Mouse (Mus musculus) kidney, adult 18-20 months (tissue): ENCODE data around the gene Smim6.

ENCODE experiments used
- DNase-seq: peaks from one replicate; pipeline ENCODE4 v3.0.0; 2021

The Smim6 gene

DNA sequence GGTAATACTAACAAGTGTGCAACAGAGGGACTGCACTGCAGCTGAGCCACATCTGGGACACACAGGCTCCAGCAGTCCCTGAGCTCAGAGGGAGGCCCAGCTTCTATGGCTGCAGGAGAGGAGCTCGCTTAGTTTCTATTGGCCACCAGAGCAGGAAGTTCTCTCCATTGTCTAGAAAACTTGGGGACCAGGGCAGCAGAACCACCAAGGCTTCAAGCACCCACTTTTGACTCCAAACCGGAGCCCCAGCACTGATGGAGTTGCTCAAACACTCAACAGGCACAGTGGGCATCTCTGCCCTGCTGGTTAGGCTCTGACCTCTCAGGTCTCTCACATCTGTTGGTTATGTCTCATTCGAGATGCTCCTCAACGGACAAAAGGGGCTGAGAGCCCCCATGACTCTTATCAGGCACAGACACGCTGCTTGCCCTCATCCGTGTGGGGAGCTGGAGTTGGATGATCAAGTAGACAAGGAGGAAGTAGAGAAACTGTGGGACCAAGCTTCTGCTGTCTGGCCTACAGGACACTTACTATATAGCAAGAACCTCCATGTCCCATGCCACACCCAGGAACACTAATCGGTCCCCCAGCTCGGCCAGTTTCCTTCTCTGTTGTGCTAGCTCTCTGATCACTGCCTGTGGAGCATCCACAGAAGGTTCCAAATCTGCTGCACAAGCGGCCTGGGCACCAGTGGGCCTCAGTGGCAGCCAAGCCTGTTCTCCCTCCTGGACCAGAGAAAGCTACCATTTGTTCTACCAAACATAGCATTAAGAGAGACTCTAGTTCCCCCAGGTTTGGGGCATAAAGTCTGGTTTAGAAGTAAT is 10.3 kb upstream of the Smim6 start:
- DNase-seq, result no peak

- DNase-seq, result no peak
Measured at GRCm38 (mm10) chr11:115902177-115902576, 9.6 kb upstream of the Smim6 start.

DNA sequence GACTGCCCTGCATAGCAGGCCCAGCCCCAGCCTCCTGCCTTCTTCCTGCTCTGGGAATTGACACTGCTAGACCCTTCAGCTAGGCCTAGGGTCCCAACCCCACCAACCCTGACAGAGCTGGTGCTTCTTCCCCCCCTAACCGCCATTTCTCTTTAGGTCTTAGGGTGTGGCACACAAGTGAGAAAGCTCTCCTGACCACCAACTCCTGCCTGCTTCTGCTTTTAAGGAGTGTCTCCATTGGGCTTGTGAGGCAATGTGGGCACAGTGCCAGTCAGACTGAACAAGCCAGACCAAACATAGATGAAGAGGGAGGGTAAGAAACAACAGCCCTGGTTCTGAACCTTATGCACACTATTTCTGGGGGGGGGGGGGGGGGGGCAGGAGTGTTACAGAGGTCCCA is 9.0 kb upstream of the Smim6 start:
- DNase-seq, result peak; percentile 31

- DNase-seq, result no peak
Measured at GRCm38 (mm10) chr11:115903384-115904230, 8.2 kb upstream of the Smim6 start.

DNA sequence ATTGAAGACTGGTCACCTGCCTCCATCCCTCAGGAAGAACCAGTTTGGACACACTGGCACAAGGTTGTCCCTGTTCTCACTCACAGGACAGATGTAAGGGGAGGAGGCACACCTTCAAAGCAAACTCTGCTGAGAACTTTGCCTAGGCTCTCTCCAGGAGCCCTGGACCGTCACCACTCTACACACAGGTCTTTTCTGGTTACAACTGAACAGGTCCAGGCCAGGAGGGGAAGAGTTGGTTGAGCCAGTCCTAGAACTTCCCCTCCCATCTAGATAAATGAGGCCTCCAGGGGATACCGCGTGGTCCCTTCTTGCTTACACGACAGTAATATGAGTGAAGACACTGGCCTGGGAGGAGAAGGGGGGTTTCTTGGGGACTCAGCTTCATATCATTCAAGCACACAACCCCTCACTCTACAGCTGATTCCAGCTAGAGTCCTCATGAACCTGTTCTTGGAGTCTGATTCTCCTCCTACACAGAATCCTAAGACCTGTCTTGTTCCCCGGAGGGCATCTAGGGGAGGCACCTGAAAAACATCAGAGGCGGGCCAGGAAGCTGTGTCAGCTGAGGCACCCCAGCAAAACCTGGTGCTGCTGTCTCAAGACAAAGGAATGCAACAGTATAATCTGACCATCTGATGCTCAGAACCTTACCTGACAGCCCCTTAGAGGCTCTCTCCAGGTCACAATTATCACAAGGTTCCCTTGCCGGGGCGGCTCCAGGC is 7.4 kb upstream of the Smim6 start:
- DNase-seq, result peak; percentile 33

- peak; percentile 28 for DNase-seq
Measured at GRCm38 (mm10) chr11:115904956-115905790, 6.6 kb upstream of the Smim6 start.

DNA sequence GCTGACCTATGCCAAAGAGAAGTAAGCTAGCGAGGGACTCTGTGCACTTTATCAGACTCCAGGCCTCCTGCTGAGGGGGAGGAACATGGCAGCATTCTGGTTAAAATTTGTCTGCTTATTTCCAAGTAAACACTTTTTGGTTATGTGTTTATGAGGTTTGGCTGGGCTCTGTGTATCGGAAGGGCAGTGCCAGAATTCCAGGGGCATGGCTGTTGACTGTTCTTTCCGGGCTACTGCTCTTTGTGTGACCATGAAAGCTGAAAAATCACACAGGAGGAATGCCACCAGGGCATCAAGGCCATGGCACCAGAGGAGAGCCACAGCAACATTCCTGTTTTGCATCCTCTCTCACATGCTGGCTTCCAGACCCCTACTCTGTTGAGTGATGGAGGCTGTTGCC is 5.7 kb upstream of the Smim6 start:
- peak; percentile 56 for DNase-seq

DNA sequence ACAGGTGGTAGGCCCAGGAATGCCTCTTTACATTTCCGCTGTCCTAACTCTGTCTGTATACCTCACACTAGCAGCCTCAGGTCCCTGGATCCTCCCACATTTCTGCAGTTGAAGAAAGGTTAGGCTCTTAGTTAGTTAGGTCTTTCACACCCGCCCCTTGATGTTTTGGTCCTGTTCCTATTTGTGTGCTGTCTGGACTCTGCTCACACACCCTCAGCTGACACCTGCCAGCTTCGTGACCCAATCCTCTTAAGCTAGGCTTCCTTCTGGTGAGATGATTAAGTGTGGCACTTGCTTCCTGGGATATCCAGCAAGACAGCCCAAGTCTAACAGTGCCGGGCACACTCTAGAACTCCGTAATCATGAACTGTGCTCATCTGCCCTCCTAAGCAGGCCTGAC is 5.3 kb upstream of the Smim6 start:
- DNase-seq, result no peak

GRCm38 (mm10) chr11:115911134-115911561 is 669 bp upstream of the Smim6 start:
- DNase-seq, result no peak

GRCm38 (mm10) chr11:115916579-115916978 is 4.8 kb downstream of the Smim6 start:
- no peak for DNase-seq

GRCm38 (mm10) chr11:115918637-115919036 is 6.8 kb downstream of the Smim6 start:
- DNase-seq, result no peak

- DNase-seq, result no peak
Measured at GRCm38 (mm10) chr11:115919073-115919472, 7.3 kb downstream of the Smim6 start.

DNA sequence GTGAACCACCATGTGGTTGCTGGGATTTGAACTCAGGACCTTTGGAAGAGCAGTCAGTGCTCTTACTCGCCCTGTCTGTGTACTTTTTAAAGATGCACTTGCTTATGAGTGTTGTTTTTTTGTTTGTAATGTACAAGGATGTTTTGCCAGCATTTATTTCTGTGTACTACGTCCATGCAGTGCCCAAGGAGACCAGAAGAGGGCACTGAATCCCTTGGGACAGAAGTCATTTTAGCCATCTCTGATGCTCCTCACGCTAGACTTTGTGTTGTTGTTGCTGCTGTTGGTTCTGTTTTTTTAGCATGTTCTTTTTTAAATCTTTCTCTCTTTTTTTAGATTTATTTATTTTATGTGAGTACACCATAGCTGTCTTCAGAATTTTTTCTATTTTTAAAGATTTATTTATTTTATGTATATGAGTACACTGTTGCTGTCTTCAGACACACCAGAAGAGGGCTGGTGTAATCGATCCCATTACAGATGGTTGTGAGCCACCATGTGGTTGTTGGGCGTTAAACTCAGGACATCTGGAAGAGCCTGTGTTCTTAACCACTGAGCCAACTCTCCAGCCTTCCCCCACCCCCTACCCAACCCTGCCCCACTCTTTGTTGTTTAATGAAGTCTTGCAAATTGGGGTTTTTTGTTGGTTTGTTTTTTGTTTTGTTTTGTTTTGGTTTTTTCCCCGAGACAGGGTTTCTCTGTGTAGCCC is 8.4 kb downstream of the Smim6 start:
- DNase-seq, result peak; percentile 78

DNA sequence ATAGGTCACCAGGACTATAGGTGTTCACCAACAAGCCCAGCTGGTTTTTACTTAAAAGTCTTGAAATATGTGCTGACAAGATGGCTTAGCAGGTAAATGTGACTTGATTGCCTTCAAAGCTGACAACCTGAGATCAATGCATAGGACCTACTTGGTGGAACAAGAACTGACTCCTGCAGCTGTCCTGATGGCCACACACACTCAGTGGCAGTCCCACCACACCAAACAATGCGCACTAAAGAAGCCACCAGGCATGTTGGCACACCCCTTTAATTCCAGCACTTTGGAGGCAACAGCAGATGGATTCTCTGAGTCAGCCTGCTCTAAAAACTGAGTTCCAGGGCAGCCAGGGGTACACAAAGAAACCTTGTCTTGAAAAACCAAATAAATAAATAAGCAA is 10.2 kb downstream of the Smim6 start:
- DNase-seq, result no peak

- no peak for DNase-seq
Measured at GRCm38 (mm10) chr11:115929031-115929430, 17.2 kb downstream of the Smim6 start.

- no peak for DNase-seq
Measured at GRCm38 (mm10) chr11:115929818-115930217, 18.0 kb downstream of the Smim6 start.

GRCm38 (mm10) chr11:115931235-115931634 is 19.4 kb downstream of the Smim6 start:
- no peak for DNase-seq

DNA sequence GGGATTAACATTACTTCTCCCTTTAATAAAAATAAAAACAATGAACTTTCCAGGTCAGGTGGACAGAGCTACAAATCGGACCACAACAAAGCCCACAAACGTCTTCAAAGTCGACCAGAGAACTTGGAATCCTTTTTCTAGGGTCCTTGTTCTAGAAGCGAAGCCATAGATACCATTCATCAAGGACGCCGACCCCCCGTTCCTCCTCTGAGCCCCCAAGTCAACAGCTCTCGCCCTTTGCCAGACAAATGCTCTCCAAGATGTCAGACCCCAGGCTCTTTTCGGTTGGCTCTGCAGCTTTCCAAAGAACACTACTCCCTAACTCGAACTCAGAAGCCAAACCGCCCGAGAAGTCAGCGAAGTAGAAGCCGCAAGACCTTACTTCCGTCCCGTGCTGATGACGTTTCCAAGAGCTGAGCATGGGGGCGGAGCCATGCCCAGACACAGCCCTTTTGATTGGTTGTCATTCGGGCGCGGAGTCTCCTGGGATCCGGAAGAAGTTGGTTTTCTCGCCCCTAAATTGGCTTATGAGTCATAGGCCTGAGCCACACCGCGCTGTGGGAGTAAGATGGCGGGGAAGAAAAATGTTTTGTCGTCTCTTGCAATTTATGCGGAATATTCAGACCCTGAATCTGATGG is 21.4 kb downstream of the Smim6 start, which contains the start of the genes Sap30bp and Recql5:
Gene Sap30bp (plus strand): TSS at position 175 of the 639 bp plus-strand sequence.
Gene Recql5 (minus strand): TSS at position 370 of the 639 bp plus-strand sequence.
- peak; percentile 97 for DNase-seq

- no peak for DNase-seq
Measured at GRCm38 (mm10) chr11:115933747-115934110, 21.9 kb downstream of the Smim6 start.

DNA sequence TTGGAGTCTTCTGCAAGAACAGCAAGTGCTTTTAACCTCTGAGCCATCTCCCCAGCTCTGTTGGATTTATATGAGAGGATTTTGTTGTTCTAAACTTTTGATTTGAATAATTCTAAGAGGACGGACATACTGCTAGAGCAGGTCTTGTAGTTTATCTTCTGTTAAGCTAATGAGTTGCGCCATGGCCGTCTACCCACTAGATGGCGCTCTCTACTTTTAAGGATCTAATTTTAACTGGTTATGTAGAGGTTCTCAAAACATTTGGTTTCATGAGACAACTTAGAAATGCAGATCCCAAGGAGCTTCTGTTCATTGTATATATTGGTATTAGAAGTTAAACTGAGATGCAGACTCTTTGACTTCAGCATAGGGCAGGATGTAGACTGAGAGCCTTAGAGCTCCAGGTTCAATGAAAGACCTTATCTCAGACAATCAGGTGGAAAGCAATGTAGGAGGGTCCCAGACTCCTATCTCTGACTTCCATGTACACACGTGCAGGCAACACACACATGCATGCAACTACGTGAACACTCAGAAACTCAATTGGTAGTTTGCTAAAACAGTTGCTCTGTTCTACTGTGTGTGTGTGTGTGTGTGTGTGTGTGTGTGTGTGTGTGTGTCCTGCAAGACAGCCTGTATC is 28.0 kb downstream of the Smim6 start:
- peak; percentile 77 for DNase-seq
